Mouse (Mus musculus) brain, embryonic 14.5 days (tissue): Measurements from ENCODE around the gene 3110082I17Rik.

Experiments
- CTCF ChIP-seq: fragments of 200-500 bp; IDR thresholded peaks from 2 replicates; pipeline ENCODE4 v1.5.1; 2012; ENCODE audit warnings: inconsistent platforms, mild to moderate bottlenecking, moderate library complexity, borderline replicate concordance; ENCODE audit not compliant: insufficient read depth, insufficient read length; ENCODE audit errors: extremely low read depth
- POLR2A ChIP-seq: fragments of 200-500 bp; IDR thresholded peaks from 2 replicates; pipeline ENCODE4 v1.6.1; 2012; ENCODE audit warnings: mild to moderate bottlenecking, inconsistent platforms, borderline replicate concordance; ENCODE audit not compliant: poor library complexity, insufficient read depth, insufficient read length, severe bottlenecking; ENCODE audit errors: extremely low read depth

- TF ChIP-seq POLR2A (no peak), CTCF (no peak)
These were observed 129.6 kb downstream of the 3110082I17Rik start for GRCm38 (mm10) chr5:139330766-139331165.
